In the genomic region with DNA sequence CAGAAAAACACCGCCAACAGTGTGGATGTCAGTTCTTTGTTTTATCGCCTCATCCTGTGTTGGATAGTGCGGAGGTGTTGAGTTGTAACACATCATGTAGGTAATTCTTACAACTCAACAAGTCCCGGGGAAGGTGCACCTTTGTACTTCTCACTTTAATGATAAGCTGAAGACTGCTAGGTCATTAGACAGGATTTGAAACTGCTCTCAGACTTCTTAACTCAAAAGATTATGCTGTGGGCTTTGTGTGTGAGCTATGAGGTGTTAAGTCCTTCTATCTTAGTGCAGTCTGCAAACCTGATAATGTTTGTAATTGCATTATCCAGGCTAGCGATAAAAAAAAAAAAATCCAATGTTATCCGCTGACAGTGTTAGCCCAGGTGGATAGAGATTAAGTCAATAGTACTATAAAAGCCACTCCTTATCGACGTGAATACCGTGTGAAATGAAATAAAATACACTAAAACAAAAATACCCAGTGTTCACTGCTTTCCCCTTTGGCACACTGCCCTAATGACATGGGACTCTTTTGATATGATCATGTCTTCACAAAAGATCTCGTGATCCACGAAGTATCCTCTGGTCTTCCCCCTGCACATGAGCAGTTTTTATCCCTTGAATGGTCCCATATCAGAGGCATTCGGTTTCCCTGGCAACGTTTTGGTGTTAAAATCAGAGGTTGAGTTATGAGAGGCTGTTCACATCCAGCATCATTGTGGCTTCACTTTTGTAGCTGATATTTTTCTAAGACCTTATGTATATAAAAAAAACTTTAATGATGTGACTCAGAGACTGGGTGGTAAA, we compare ENCODE assay signal across 31 mouse cellular contexts. TPM values are rescaled to one million over a fixed set of nuclear protein-coding genes. Genes with fewer than 3 reads are reported as not detected.
DNase-seq lines count a peak whose midpoint lies in the region; ATAC-seq and TF ChIP-seq lines count a peak whose summit lies in the region.
"Had no signal": no experiment of that assay in that cellular context is flagged by ENCODE, and none has a peak within 500 bp of the region (broad histone marks: within the 10 kb centered on the region; RNA-seq: fewer than 3 reads in every experiment).

No protein-coding gene starts in this region.

- H3K36me3 ChIP-seq in forebrain, postnatal 0 days (ENCODE audit: insufficient read depth) = no peaks in the 10 kb centered on the region
- H3K36me3 ChIP-seq in forebrain, embryonic 16.5 days (ENCODE audit: control insufficient read depth, insufficient read depth) = no peaks in the 10 kb centered on the region
- H3K36me3 ChIP-seq in intestine, postnatal 0 days (ENCODE audit: control insufficient read depth, insufficient read depth) = no peaks in the 10 kb centered on the region
- no peaks in the 10 kb centered on the region for H3K36me3 ChIP-seq in hindbrain, postnatal 0 days (ENCODE audit: insufficient read depth, low read length)
- H3K36me3 ChIP-seq: embryonic facial prominence, embryonic 13.5 days; heart, embryonic 10.5 days; heart, embryonic 15.5 days; limb, embryonic 10.5 days; limb, embryonic 15.5 days; liver, embryonic 13.5 days; midbrain, embryonic 12.5 days; neural tube, embryonic 12.5 days had no signal

- no peaks in the 10 kb centered on the region for H3K9me3 ChIP-seq in forebrain, postnatal 0 days (ENCODE audit: low read length)
- H3K9me3 ChIP-seq in forebrain, embryonic 16.5 days (ENCODE audit: control insufficient read depth, low read length) = no peaks in the 10 kb centered on the region
- no peaks in the 10 kb centered on the region for H3K9me3 ChIP-seq in intestine, postnatal 0 days (ENCODE audit: control insufficient read depth)
- H3K9me3 ChIP-seq in hindbrain, postnatal 0 days (ENCODE audit: low read length) = no peaks in the 10 kb centered on the region
- H3K9me3 ChIP-seq: embryonic facial prominence, embryonic 13.5 days; heart, embryonic 10.5 days; heart, embryonic 15.5 days; limb, embryonic 10.5 days; limb, embryonic 15.5 days; liver, embryonic 13.5 days; midbrain, embryonic 12.5 days; neural tube, embryonic 12.5 days had no signal

- TF ChIP-seq CTCF in forebrain, postnatal 0 days (IDR thresholded peaks at IDR 0.05; ENCODE audit: low read depth) = no peak
- no peak for TF ChIP-seq CTCF in intestine, postnatal 0 days (IDR thresholded peaks at IDR 0.05; ENCODE audit: low read depth)
- no peak for TF ChIP-seq CTCF in hindbrain, postnatal 0 days (IDR thresholded peaks at IDR 0.05; ENCODE audit: low read depth)

- whole genome bisulfite sequencing in forebrain, postnatal 0 days = 57% methylated on average over 13 of the region's 13 CpGs
- 60% methylated on average over 13 of the region's 13 CpGs for WGBS in forebrain, embryonic 16.5 days
- 39% methylated on average over 13 of the region's 13 CpGs for WGBS in intestine, postnatal 0 days
- 73% methylated on average over 13 of the region's 13 CpGs for WGBS in hindbrain, postnatal 0 days

- H3K4me1 ChIP-seq in forebrain, postnatal 0 days (ENCODE audit: insufficient read depth) = no peaks in the 10 kb centered on the region
- H3K4me1 ChIP-seq in forebrain, embryonic 16.5 days (replicated peaks; ENCODE audit: control insufficient read depth, insufficient read depth, low read length) = no peaks in the 10 kb centered on the region
- H3K4me1 ChIP-seq in intestine, postnatal 0 days (replicated peaks; ENCODE audit: control insufficient read depth, insufficient read depth, low read length) = no peaks in the 10 kb centered on the region
- no peaks in the 10 kb centered on the region for H3K4me1 ChIP-seq in hindbrain, postnatal 0 days (ENCODE audit: insufficient read depth, low read length)
- H3K4me1 ChIP-seq: embryonic facial prominence, embryonic 13.5 days; heart, embryonic 15.5 days; limb, embryonic 15.5 days; liver, embryonic 13.5 days; midbrain, embryonic 12.5 days; neural tube, embryonic 12.5 days had no signal

- no peak overlapping the region for H3K9ac ChIP-seq in forebrain, postnatal 0 days
- H3K9ac ChIP-seq in forebrain, embryonic 16.5 days (replicated peaks; ENCODE audit: low read depth, low read length) = no peak overlapping the region
- no peak overlapping the region for H3K9ac ChIP-seq in intestine, postnatal 0 days (ENCODE audit: low read depth, low read length)
- H3K9ac ChIP-seq in hindbrain, postnatal 0 days (replicated peaks; ENCODE audit: low read length) = no peak overlapping the region
- H3K9ac ChIP-seq: embryonic facial prominence, embryonic 13.5 days; heart, embryonic 15.5 days; limb, embryonic 15.5 days; liver, embryonic 13.5 days; midbrain, embryonic 12.5 days; neural tube, embryonic 12.5 days had no signal

- H3K4me2 ChIP-seq in forebrain, postnatal 0 days (ENCODE audit: low read depth) = no peak overlapping the region
- H3K4me2 ChIP-seq in forebrain, embryonic 16.5 days (ENCODE audit: low read length) = no peak overlapping the region
- no peak overlapping the region for H3K4me2 ChIP-seq in intestine, postnatal 0 days (replicated peaks; ENCODE audit: low read depth)
- no peak overlapping the region for H3K4me2 ChIP-seq in hindbrain, postnatal 0 days (ENCODE audit: low read depth, low read length)
- H3K4me2 ChIP-seq: embryonic facial prominence, embryonic 13.5 days; heart, embryonic 15.5 days; limb, embryonic 15.5 days; liver, embryonic 13.5 days; midbrain, embryonic 12.5 days; neural tube, embryonic 12.5 days had no signal

- H3K4me3 ChIP-seq in forebrain, postnatal 0 days (ENCODE audit: low read depth, low read length) = no peak overlapping the region
- H3K4me3 ChIP-seq in forebrain, embryonic 16.5 days (replicated peaks; ENCODE audit: low read length) = no peak overlapping the region
- no peak overlapping the region for H3K4me3 ChIP-seq in intestine, postnatal 0 days (ENCODE audit: low read depth, low read length)
- H3K4me3 ChIP-seq in hindbrain, postnatal 0 days (ENCODE audit: low read length) = no peak overlapping the region
- H3K4me3 ChIP-seq: embryonic facial prominence, embryonic 13.5 days; erythroblast, embryonic 14.5 days; heart, embryonic 10.5 days; heart, embryonic 15.5 days; limb, embryonic 10.5 days; limb, embryonic 15.5 days; liver, embryonic 13.5 days; midbrain, embryonic 12.5 days; myocyte; neural tube, embryonic 12.5 days had no signal

- H3K27ac ChIP-seq in forebrain, postnatal 0 days (ENCODE audit: low read depth, low read length) = no peak overlapping the region
- no peak overlapping the region for H3K27ac ChIP-seq in forebrain, embryonic 16.5 days (ENCODE audit: low read length)
- no peak overlapping the region for H3K27ac ChIP-seq in intestine, postnatal 0 days (ENCODE audit: low read depth, low read length)
- no peak overlapping the region for H3K27ac ChIP-seq in hindbrain, postnatal 0 days
- H3K27ac ChIP-seq: embryonic facial prominence, embryonic 13.5 days; heart, embryonic 10.5 days; heart, embryonic 15.5 days; limb, embryonic 10.5 days; limb, embryonic 15.5 days; liver, embryonic 13.5 days; midbrain, embryonic 12.5 days; neural tube, embryonic 12.5 days had no signal

- no peaks in the 10 kb centered on the region for H3K27me3 ChIP-seq in forebrain, postnatal 0 days (ENCODE audit: insufficient read depth, low read length)
- H3K27me3 ChIP-seq in forebrain, embryonic 16.5 days (replicated peaks; ENCODE audit: control insufficient read depth, insufficient read depth, low read length) = no peaks in the 10 kb centered on the region
- H3K27me3 ChIP-seq in intestine, postnatal 0 days (replicated peaks; ENCODE audit: control insufficient read depth, insufficient read depth, low read length) = no peaks in the 10 kb centered on the region
- H3K27me3 ChIP-seq in hindbrain, postnatal 0 days (ENCODE audit: insufficient read depth, low read length) = no peaks in the 10 kb centered on the region
- H3K27me3 ChIP-seq: embryonic facial prominence, embryonic 13.5 days; limb, embryonic 15.5 days; liver, embryonic 13.5 days; midbrain, embryonic 12.5 days; neural tube, embryonic 12.5 days had no signal

- DNase-seq in forebrain, postnatal 0 days = no peak
- DNase-seq in retina, postnatal 1 day = peak; percentile 59
- DNase-seq in retina, embryonic 14.5 days (ENCODE audit: low spot score) = no peak
- DNase-seq in hindbrain, postnatal 0 days (ENCODE audit: low spot score) = no peak
- DNase-seq: adrenal gland, postnatal 14 days; cerebellum, adult 11-12 months; cerebellum, adult 9-11 months; embryo, embryonic 11 days; gastrocnemius, postnatal 25 days; heart, adult 11 months; kidney, adult 2 months; kidney, postnatal 36 days; layer of hippocampus, adult 9-11 months; liver, embryonic 13.5 days; lung, adult 18-20 months; lung, postnatal 10 days; thymus, adult 18-20 months; thymus, postnatal 36 days had no signal

- ATAC-seq in forebrain, postnatal 0 days = 0 out of 2 replicates have a peak, but pooled peaks have one; percentile 34
- ATAC-seq in forebrain, embryonic 16.5 days = no peak
- peak; percentile 84 for ATAC-seq in intestine, postnatal 0 days
- no peak for ATAC-seq in hindbrain, postnatal 0 days
- ATAC-seq in megakaryocyte-erythroid progenitor cell, adult 5-6 weeks (replicated peaks; ENCODE audit: low FRiP score, low TSS enrichment, poor library complexity, severe bottlenecking) = no peak
- ATAC-seq: hindbrain, embryonic 16.5 days had no signal

RNA-seq across cellular contexts. Expression of a gene that starts 48.4 kb away (rescaled TPM):
- 55.9 and 88.9 TPM in 2 replicates for total RNA-seq in forebrain, postnatal 0 days (2014; rRNA removed)
- polyA plus RNA-seq in forebrain, postnatal 0 days (2015; fragmentation: Nextera tagmentation; extraction: Ambion mirVana) = 7.1 and 14.1 TPM in 2 replicates
- polyA plus RNA-seq in forebrain, embryonic 16.5 days (2015; fragmentation: Nextera tagmentation; extraction: Ambion mirVana) = 7.8 and 9.9 TPM in 2 replicates
- polyA plus RNA-seq in intestine, postnatal 0 days (2015; fragmentation: Nextera tagmentation; extraction: Ambion mirVana) = 7.7 and 9.0 TPM in 2 replicates
- 129 and 143 TPM in 2 replicates for total RNA-seq in hindbrain, postnatal 0 days (2014; rRNA removed)
- polyA plus RNA-seq in hindbrain, postnatal 0 days (2015; fragmentation: Nextera tagmentation; extraction: Ambion mirVana) = 13.6 and 14.6 TPM in 2 replicates
- total RNA-seq in megakaryocyte-erythroid progenitor cell, adult 5-6 weeks (2014; fragmentation: Nextera tagmentation) = 5.0 and 18.9 TPM in 2 replicates
- total RNA-seq in megakaryocyte-erythroid progenitor cell, adult 5-6 weeks (2017) = 6.6 and 6.8 TPM in 2 replicates

Comparison
In these comparisons a context has a peak if more than half of its experiments do, and no peak if none do; other contexts are left out.
1. ATAC-seq: peak in forebrain, postnatal 0 days (single experiment) and intestine, postnatal 0 days (single experiment); none in forebrain, embryonic 16.5 days (single experiment), hindbrain, postnatal 0 days (single experiment) and megakaryocyte-erythroid progenitor cell, adult 5-6 weeks (single experiment).